ENCODE assay signal across 22 mouse cellular contexts in genomic region chr1:107360898-107361297, GRCm38 (mm10). TPM values are rescaled to one million over a fixed set of nuclear protein-coding genes. Genes with fewer than 3 reads are reported as not detected.
"Had no signal": no experiment of that assay in that cellular context is flagged by ENCODE, and none has a peak within 500 bp of the region (broad histone marks: within the 10 kb centered on the region; RNA-seq: fewer than 3 reads in every experiment).

Gene Serpinb11 (plus strand): TSS chr1:107361198.

- H3K4me3 ChIP-seq: liver, embryonic 15.5 days; lung, embryonic 15.5 days; megakaryocyte, embryonic 14.5 days; midbrain, embryonic 13.5 days; midbrain, embryonic 15.5 days; neural tube, embryonic 12.5 days had no signal

- H3K27me3 ChIP-seq: liver, embryonic 15.5 days; lung, embryonic 15.5 days; megakaryocyte, embryonic 14.5 days; midbrain, embryonic 13.5 days; midbrain, embryonic 15.5 days; neural tube, embryonic 12.5 days had no signal

- DNase-seq: liver, postnatal 0 days; lung, adult 2 months; lung, postnatal 14 days; lung, postnatal 36 days; right cerebral cortex, postnatal 14 days; thymus, adult 18-20 months; thymus, postnatal 14 days; thymus, postnatal 36 days had no signal

- H3K9ac ChIP-seq: liver, embryonic 15.5 days; liver, postnatal 0 days; lung, embryonic 15.5 days; midbrain, embryonic 13.5 days; midbrain, embryonic 15.5 days; neural tube, embryonic 12.5 days had no signal

- ATAC-seq: liver, postnatal 0 days; lung, postnatal 0 days; midbrain, embryonic 13.5 days; midbrain, embryonic 15.5 days had no signal

- H3K36me3 ChIP-seq: liver, embryonic 15.5 days; lung, embryonic 15.5 days; midbrain, embryonic 13.5 days; midbrain, embryonic 15.5 days; neural tube, embryonic 12.5 days had no signal

- H3K9me3 ChIP-seq: liver, embryonic 15.5 days; lung, embryonic 15.5 days; megakaryocyte, embryonic 14.5 days; midbrain, embryonic 13.5 days; midbrain, embryonic 15.5 days; neural tube, embryonic 12.5 days had no signal

- H3K4me2 ChIP-seq: liver, embryonic 15.5 days; lung, embryonic 15.5 days; midbrain, embryonic 11.5 days; midbrain, embryonic 13.5 days; midbrain, embryonic 15.5 days; neural tube, embryonic 12.5 days had no signal

- H3K4me1 ChIP-seq: liver, embryonic 15.5 days; lung, embryonic 15.5 days; midbrain, embryonic 13.5 days; midbrain, embryonic 15.5 days; neural tube, embryonic 12.5 days had no signal

- H3K27ac ChIP-seq: liver, embryonic 15.5 days; lung, embryonic 15.5 days; macrophage; midbrain, embryonic 13.5 days; midbrain, embryonic 15.5 days; neural tube, embryonic 12.5 days had no signal

RNA-seq across cellular contexts. Expression of gene Serpinb11, which starts in this region (rescaled TPM):
- total RNA-seq: megakaryocyte progenitor cell, adult 5-6 weeks; midbrain, postnatal 0 days; monocyte, adult 5-6 weeks had no signal
- polyA plus RNA-seq: liver, embryonic 15.5 days; liver, postnatal 0 days; macrophage; midbrain, embryonic 11.5 days; midbrain, embryonic 13.5 days; midbrain, embryonic 15.5 days; midbrain, postnatal 0 days; neural tube, embryonic 12.5 days; neural tube, embryonic 14.5 days; stomach, embryonic 14.5 days had no signal
